Mouse (Mus musculus) limb, embryonic 11.5 days (tissue): ENCODE measurements around the gene Nup37. TPM values are rescaled to one million over a fixed set of nuclear protein-coding genes. Genes with fewer than 3 reads are reported as not detected.

Source experiments
- polyA plus RNA-seq: library from polyadenylated mRNA; unstranded; fragments of >200 nt; fragmentation: Nextera tagmentation; extraction: Ambion mirVana; gene quantifications from 2 replicates; pipeline ENCODE4 v1.2.1, GENCODE M21; 2014

Gene Nup37
- polyA plus RNA-seq, 1 experiment from 2014 or later, result 112 TPM

Other genes with a start within 250 kb of the Nup37 start
- gene Pmch, start 55.9 kb upstream of the Nup37 start, polyA plus RNA-seq, result 0.49 and 0.79 TPM in 2 replicates
- 17.8 and 20.6 TPM in 2 replicates for gene Parpbp, start 51 bp upstream of the Nup37 start, polyA plus RNA-seq
- 45.2 and 51.2 TPM in 2 replicates for gene Washc3, start 54.1 kb downstream of the Nup37 start, polyA plus RNA-seq
- gene Dram1, start 232.1 kb downstream of the Nup37 start, polyA plus RNA-seq, result 0.41 and 0.48 TPM in 2 replicates
- 7.4 and 7.5 TPM in 2 replicates for gene Gnptab, start 232.1 kb downstream of the Nup37 start, polyA plus RNA-seq